Mouse (Mus musculus): Measurements from ENCODE around the gene Lrfn4. TPM values are rescaled to one million over a fixed set of nuclear protein-coding genes. Genes with fewer than 3 reads are reported as not detected.
A peak's percentile ranks its signal among the peaks of the same experiment; 100 is the strongest.

Gene Lrfn4
- total RNA-seq, 1 experiment = 22.8 TPM

GRCm38 (mm10) chr19:4620721-4621120 lies 5.3 kb upstream of the Lrfn4 start:
- peaks cover 0 to 10% of the 10 kb centered on the region in 2 experiments; a peak in 3 of 4 replicates for H3K4me1 ChIP-seq (ENCODE audit: control insufficient read depth in 2 of 2, insufficient read depth in 2 of 2, low read length in 2 of 2, poor library complexity in 1 of 2)
- no peak overlapping the region for H3K4me3 ChIP-seq (ENCODE audit: insufficient read depth in 1 of 2, low read depth in 1 of 2, low read length in 2 of 2, poor library complexity in 1 of 2, severe bottlenecking in 1 of 2)
- DNase-seq (ENCODE audit: low read depth, low spot score) = no peak
- H3K9ac ChIP-seq (ENCODE audit: insufficient read depth, low read depth, low read length, poor library complexity, severe bottlenecking) = no peak overlapping the region
- no peaks in the 10 kb centered on the region for H3K9me3 ChIP-seq (ENCODE audit: control insufficient read depth, insufficient read depth, low read depth, low read length)
- in situ Hi-C loops (cut with MboI; ENCODE audit: low sequenced_read_pairs in 2 of 2, unreplicated experiment in 2 of 2) = no loop called here
- no peak for TF ChIP-seq CHD2 (IDR thresholded peaks at IDR 0.05; ENCODE audit: low read depth, low read length)
- no peak for TF ChIP-seq ZNF384 (IDR thresholded peaks at IDR 0.05; ENCODE audit: low read depth, low read length)
- no peak for TF ChIP-seq HCFC1 (IDR thresholded peaks at IDR 0.05; ENCODE audit: borderline replicate concordance, insufficient read depth, low read length)
- TF ChIP-seq MAFK (IDR thresholded peaks at IDR 0.05; ENCODE audit: insufficient read depth, low read depth, low read length) = no peak
- TF ChIP-seq ZC3H11A (IDR thresholded peaks at IDR 0.05; ENCODE audit: borderline replicate concordance, low read depth, low read length) = no peak
- no peak overlapping the region for H3K27ac ChIP-seq (ENCODE audit: insufficient read depth, low read depth, low read length, poor library complexity, severe bottlenecking)
- peaks cover 20% of the 10 kb centered on the region for H3K36me3 ChIP-seq (ENCODE audit: control insufficient read depth, insufficient read depth, low read length, poor library complexity, severe bottlenecking)

DNA sequence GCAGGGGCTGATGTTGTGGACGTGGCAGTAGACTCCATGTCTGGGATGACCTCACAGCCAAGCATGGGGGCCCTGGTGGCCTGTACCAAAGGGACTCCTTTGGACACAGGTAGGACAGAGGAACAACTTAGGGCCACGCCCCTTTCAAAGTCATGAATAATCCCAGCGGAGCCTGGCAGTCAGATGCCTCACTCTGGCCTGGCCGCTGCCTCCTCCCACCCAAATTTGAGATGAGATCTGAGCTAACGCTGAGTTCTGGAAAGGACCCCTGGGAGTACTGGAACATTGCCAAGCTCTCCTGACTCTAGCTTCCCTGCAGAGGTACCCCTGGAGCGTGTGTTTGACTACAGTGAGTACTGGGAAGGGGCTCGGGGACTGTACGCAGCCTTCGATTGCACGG lies 4.0 kb upstream of the Lrfn4 start:
- in situ Hi-C loops (cut with MboI; ENCODE audit: low sequenced_read_pairs in 2 of 2, unreplicated experiment in 2 of 2) = no loop called here
- Histone ChIP-seq H3K4me3 (ENCODE audit: insufficient read depth in 1 of 2, low read depth in 1 of 2, low read length in 2 of 2, poor library complexity in 1 of 2, severe bottlenecking in 1 of 2) (no peak overlapping the region), H3K9me3 (ENCODE audit: control insufficient read depth, insufficient read depth, low read depth, low read length) (no peaks in the 10 kb centered on the region)

GRCm38 (mm10) chr19:4618183-4618582 lies 2.7 kb upstream of the Lrfn4 start:
- Histone ChIP-seq H3K9me3 (ENCODE audit: control insufficient read depth, insufficient read depth, low read depth, low read length) (no peaks in the 10 kb centered on the region), H3K9ac (ENCODE audit: insufficient read depth, low read depth, low read length, poor library complexity, severe bottlenecking) (no peak overlapping the region), H3K36me3 (ENCODE audit: control insufficient read depth, insufficient read depth, low read length, poor library complexity, severe bottlenecking) (peaks cover 19% of the 10 kb centered on the region), H3K27ac (ENCODE audit: insufficient read depth, low read depth, low read length, poor library complexity, severe bottlenecking) (no peak overlapping the region), H3K4me3 (ENCODE audit: insufficient read depth in 1 of 2, low read depth in 1 of 2, low read length in 2 of 2, poor library complexity in 1 of 2, severe bottlenecking in 1 of 2) (no peak overlapping the region), H3K4me1 (ENCODE audit: control insufficient read depth in 2 of 2, insufficient read depth in 2 of 2, low read length in 2 of 2, poor library complexity in 1 of 2) (peaks cover 0 to 19% of the 10 kb centered on the region in 2 experiments; a peak in 3 of 4 replicates)
- DNase-seq (ENCODE audit: low read depth, low spot score) = no peak
- in situ Hi-C loops (cut with MboI; ENCODE audit: low sequenced_read_pairs in 2 of 2, unreplicated experiment in 2 of 2) = no loop called here
- TF ChIP-seq MAFK (IDR thresholded peaks at IDR 0.05; ENCODE audit: insufficient read depth, low read depth, low read length) (no peak), ZC3H11A (IDR thresholded peaks at IDR 0.05; ENCODE audit: borderline replicate concordance, low read depth, low read length) (no peak), HCFC1 (IDR thresholded peaks at IDR 0.05; ENCODE audit: borderline replicate concordance, insufficient read depth, low read length) (no peak), CHD2 (IDR thresholded peaks at IDR 0.05; ENCODE audit: low read depth, low read length) (no peak), ZNF384 (IDR thresholded peaks at IDR 0.05; ENCODE audit: low read depth, low read length) (no peak)

More for the DNA sequence above, 4.0 kb upstream of the Lrfn4 start:
- no peak for TF ChIP-seq HCFC1 (IDR thresholded peaks at IDR 0.05; ENCODE audit: borderline replicate concordance, insufficient read depth, low read length)
- no peak for TF ChIP-seq CHD2 (IDR thresholded peaks at IDR 0.05; ENCODE audit: low read depth, low read length)
- TF ChIP-seq ZNF384 (IDR thresholded peaks at IDR 0.05; ENCODE audit: low read depth, low read length) = no peak
- TF ChIP-seq ZC3H11A (IDR thresholded peaks at IDR 0.05; ENCODE audit: borderline replicate concordance, low read depth, low read length) = no peak
- TF ChIP-seq MAFK (IDR thresholded peaks at IDR 0.05; ENCODE audit: insufficient read depth, low read depth, low read length) = no peak
- DNase-seq (ENCODE audit: low read depth, low spot score) = no peak
- peaks cover 20% of the 10 kb centered on the region for H3K36me3 ChIP-seq (ENCODE audit: control insufficient read depth, insufficient read depth, low read length, poor library complexity, severe bottlenecking)
- peaks cover 0 to 7% of the 10 kb centered on the region in 2 experiments; a peak in 3 of 4 replicates for H3K4me1 ChIP-seq (ENCODE audit: control insufficient read depth in 2 of 2, insufficient read depth in 2 of 2, low read length in 2 of 2, poor library complexity in 1 of 2)
- no peak overlapping the region for H3K27ac ChIP-seq (ENCODE audit: insufficient read depth, low read depth, low read length, poor library complexity, severe bottlenecking)
- no peak overlapping the region for H3K9ac ChIP-seq (ENCODE audit: insufficient read depth, low read depth, low read length, poor library complexity, severe bottlenecking)

DNA sequence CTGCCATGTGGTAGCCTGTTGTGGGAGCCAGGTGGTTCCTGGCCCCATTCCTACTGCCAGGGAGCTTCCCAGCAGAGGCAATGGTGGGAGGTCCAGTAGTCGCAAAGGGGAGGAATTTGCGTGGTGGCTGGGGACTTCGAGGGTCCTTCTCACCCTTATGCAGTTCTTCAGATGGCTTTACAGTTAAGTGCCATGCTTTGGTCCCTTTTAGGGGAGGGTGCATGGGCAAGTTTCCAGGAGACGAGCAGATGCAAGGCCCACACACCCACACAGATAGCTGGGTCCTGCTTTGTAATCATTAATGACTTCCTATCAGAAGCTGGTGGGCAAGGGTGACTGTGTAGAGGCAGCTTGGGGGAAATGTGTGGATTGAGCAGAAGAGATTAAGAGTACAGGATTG lies 1.1 kb upstream of the Lrfn4 start:
- in situ Hi-C loops (cut with MboI; ENCODE audit: low sequenced_read_pairs in 2 of 2, unreplicated experiment in 2 of 2) = no loop called here
- Histone ChIP-seq H3K9me3 (ENCODE audit: control insufficient read depth, insufficient read depth, low read depth, low read length) (no peaks in the 10 kb centered on the region), H3K4me1 (ENCODE audit: control insufficient read depth in 2 of 2, insufficient read depth in 2 of 2, low read length in 2 of 2, poor library complexity in 1 of 2) (peaks cover 0 to 30% of the 10 kb centered on the region in 2 experiments; a peak in 3 of 4 replicates), H3K9ac (ENCODE audit: insufficient read depth, low read depth, low read length, poor library complexity, severe bottlenecking) (peak overlapping the region; percentile 65; the same call in 1 of the 2 replicates), H3K4me3 (ENCODE audit: insufficient read depth in 1 of 2, low read depth in 1 of 2, low read length in 2 of 2, poor library complexity in 1 of 2, severe bottlenecking in 1 of 2) (peak overlapping the region in 1 of 2 experiments; percentile 93; a peak in 1 of 4 replicates), H3K27ac (ENCODE audit: insufficient read depth, low read depth, low read length, poor library complexity, severe bottlenecking) (no peak overlapping the region), H3K36me3 (ENCODE audit: control insufficient read depth, insufficient read depth, low read length, poor library complexity, severe bottlenecking) (peaks cover 28% of the 10 kb centered on the region; the same call in 1 of the 2 replicates)
- TF ChIP-seq ZC3H11A (IDR thresholded peaks at IDR 0.05; ENCODE audit: borderline replicate concordance, low read depth, low read length) = no peak
- no peak for TF ChIP-seq HCFC1 (IDR thresholded peaks at IDR 0.05; ENCODE audit: borderline replicate concordance, insufficient read depth, low read length)
- no peak for DNase-seq (ENCODE audit: low read depth, low spot score)
